Mouse (Mus musculus): ENCODE data around the gene Ttn.

Ttn gene

GRCm38 (mm10) chr2:76658551-76658950 lies 323.8 kb downstream of the Ttn start:
- DNase-seq (ENCODE audit: low spot score in 2 of 2): no peak

DNA sequence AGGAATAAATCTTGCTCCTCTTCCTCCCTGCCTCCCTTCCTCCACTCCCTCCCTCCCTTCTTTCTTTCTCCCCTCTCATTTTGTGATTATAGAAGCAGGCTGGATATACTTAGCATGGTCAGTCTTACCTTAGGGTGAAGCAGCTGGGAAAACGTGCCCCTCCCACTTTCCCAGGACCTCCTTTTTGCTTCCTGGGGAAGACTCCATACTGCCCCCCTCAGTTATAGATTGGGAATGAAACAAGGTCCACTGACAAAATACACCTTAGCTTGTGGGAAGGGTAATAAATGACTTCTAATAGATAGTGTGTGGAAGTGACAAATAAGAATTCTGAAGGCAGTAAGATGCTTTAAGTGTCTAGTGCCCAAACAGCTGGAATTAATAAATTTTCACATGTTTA lies 326.4 kb downstream of the Ttn start:
- no peak for DNase-seq (ENCODE audit: low spot score in 2 of 2)

DNA sequence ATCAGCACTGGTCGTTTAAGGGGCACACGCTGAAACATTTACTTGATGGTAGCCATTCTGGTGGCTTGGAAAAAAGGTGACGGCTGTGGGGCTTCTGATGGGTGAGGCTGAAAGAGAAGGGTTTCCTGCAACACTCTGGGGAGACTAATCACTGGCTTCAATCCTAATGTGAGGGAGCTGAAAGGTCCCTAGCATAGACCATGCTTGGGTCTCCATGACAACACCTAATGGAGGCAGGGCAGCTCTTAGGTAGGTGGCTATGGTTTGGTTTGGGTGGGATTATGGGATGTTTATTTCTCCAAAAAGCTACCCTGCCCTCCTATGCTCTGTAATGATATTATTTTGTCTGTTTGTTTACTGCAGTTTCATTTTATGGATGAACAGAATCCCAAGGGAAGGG lies 326.9 kb downstream of the Ttn start:
- DNase-seq (ENCODE audit: low spot score in 2 of 2): no peak

GRCm38 (mm10) chr2:76654646-76655045 lies 327.7 kb downstream of the Ttn start:
- no peak for DNase-seq (ENCODE audit: low spot score in 2 of 2)

All from spleen, postnatal 10 days (tissue).